Mouse (Mus musculus) midbrain, embryonic 11.5 days (tissue): ENCODE results near the gene Gm3402. TPM values are rescaled to one million over a fixed set of nuclear protein-coding genes. Genes with fewer than 3 reads are reported as not detected.
"Not testable (repeated sequence)": the region's sequence is repeated elsewhere in the genome, so short reads cannot be mapped to it uniquely, and the experiment has no call there.

Source experiments
- ATAC-seq: fragments of 200-750 bp; cut with Nextera tagmentation; 2 replicates; pipeline ENCODE4 v1.8.0; 2017; ENCODE audit warnings: moderate TSS enrichment, moderate library complexity; ENCODE audit not compliant: low FRiP score
- DNase-seq: peaks from one replicate; pipeline ENCODE4 v3.0.0; 2015; ENCODE audit warnings: low spot score; ENCODE audit errors: missing footprints
- H3K27ac ChIP-seq: fragments of 300-500 bp; sonication (generic); 2 replicates; pipeline ENCODE4 v1.5.1; 2014; ENCODE audit warnings: low read depth, low read length
- H3K27me3 ChIP-seq: fragments of 300-500 bp; sonication (generic); 2 replicates; pipeline ENCODE4 v1.6.1; 2014; ENCODE audit warnings: mild to moderate bottlenecking, low read length, moderate library complexity, mixed read lengths; ENCODE audit not compliant: control insufficient read depth, insufficient read depth
- H3K36me3 ChIP-seq: fragments of 300-500 bp; sonication (generic); 2 replicates; pipeline ENCODE4 v1.6.1; 2014; ENCODE audit warnings: mild to moderate bottlenecking, low read length, moderate library complexity, mixed read lengths; ENCODE audit not compliant: control insufficient read depth, insufficient read depth
- H3K4me1 ChIP-seq: fragments of 300-500 bp; sonication (generic); 2 replicates; pipeline ENCODE4 v1.6.1; 2014; ENCODE audit warnings: low read length; ENCODE audit not compliant: control insufficient read depth, insufficient read depth
- H3K4me2 ChIP-seq: fragments of 300-500 bp; sonication (generic); 2 replicates; pipeline ENCODE4 v1.6.1; 2014; ENCODE audit warnings: mild to moderate bottlenecking, moderate library complexity
- H3K4me3 ChIP-seq: fragments of 300-500 bp; sonication (generic); 2 replicates; pipeline ENCODE4 v1.5.1; 2014; ENCODE audit warnings: low read depth, low read length
- H3K9ac ChIP-seq: fragments of 300-500 bp; sonication (generic); 2 replicates; pipeline ENCODE4 v1.6.1; 2014; ENCODE audit warnings: low read length
- H3K9me3 ChIP-seq: fragments of 300-500 bp; sonication (generic); 2 replicates; pipeline ENCODE4 v1.6.1; 2016; ENCODE audit warnings: low read length; ENCODE audit not compliant: control insufficient read depth
- WGBS: fragments of 180-500 bp; shearing (Covaris S2); extraction: QIAGEN DNeasy Blood & Tissue Kit; methylation state at CpG from one replicate; pipeline ENCODE4 v1.1.7; 2014; 5-methylcytosine and 5-hydroxymethylcytosine counted together
- polyA plus RNA-seq: library from polyadenylated mRNA; unstranded; fragments of >200 nt; fragmentation: Nextera tagmentation; extraction: Ambion mirVana; gene quantifications from 2 replicates; pipeline ENCODE4 v1.2.1, GENCODE M21; 2014

Gm3402 gene
- polyA plus RNA-seq, 1 experiment from 2014 or later: not detected

DNA sequence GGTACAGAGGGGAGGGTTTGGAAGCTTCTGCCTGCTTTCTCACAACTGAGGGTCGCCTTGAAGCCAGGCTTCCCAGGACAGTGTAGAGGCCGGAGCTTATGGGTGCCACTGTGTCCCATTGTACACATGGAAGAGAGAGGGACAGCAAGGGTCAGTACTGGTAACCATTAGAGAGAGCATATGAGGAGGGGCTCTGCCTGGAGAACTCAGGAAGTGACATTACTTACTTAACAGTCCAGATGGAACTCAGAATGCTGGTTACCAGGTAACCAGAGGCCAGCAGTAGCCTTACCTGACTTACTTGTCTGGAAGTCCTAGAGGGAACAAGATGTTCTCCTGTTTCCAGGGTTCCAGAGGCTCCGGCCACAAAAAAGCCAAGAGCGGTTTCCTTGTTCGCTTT lies 22.9 kb upstream of the Gm3402 start, which contains the start of gene Gm6370:
Gm6370 (plus strand) TSS at position 301 of the 400 bp plus-strand sequence.
- WGBS: no CpG with 5 or more reads among the region's 5 CpGs
- not testable (repeated sequence) for ATAC-seq, H3K4me1 ChIP-seq, H3K9ac ChIP-seq, H3K27ac ChIP-seq, H3K4me3 ChIP-seq, H3K4me2 ChIP-seq, H3K9me3 ChIP-seq, H3K36me3 ChIP-seq, H3K27me3 ChIP-seq, DNase-seq

DNA sequence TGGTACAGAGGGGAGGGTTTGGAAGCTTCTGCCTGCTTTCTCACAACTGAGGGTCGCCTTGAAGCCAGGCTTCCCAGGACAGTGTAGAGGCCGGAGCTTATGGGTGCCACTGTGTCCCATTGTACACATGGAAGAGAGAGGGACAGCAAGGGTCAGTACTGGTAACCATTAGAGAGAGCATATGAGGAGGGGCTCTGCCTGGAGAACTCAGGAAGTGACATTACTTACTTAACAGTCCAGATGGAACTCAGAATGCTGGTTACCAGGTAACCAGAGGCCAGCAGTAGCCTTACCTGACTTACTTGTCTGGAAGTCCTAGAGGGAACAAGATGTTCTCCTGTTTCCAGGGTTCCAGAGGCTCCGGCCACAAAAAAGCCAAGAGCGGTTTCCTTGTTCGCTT lies 11.8 kb upstream of the Gm3402 start, which contains the start of gene 4930449I24Rik:
4930449I24Rik (plus strand) TSS at position 301 of the 400 bp plus-strand sequence.
- not testable (repeated sequence) for H3K4me1 ChIP-seq, H3K9ac ChIP-seq, H3K36me3 ChIP-seq, H3K27me3 ChIP-seq, DNase-seq, H3K4me2 ChIP-seq, H3K9me3 ChIP-seq, H3K4me3 ChIP-seq, ATAC-seq, H3K27ac ChIP-seq
- WGBS: no CpG with 5 or more reads among the region's 5 CpGs

DNA sequence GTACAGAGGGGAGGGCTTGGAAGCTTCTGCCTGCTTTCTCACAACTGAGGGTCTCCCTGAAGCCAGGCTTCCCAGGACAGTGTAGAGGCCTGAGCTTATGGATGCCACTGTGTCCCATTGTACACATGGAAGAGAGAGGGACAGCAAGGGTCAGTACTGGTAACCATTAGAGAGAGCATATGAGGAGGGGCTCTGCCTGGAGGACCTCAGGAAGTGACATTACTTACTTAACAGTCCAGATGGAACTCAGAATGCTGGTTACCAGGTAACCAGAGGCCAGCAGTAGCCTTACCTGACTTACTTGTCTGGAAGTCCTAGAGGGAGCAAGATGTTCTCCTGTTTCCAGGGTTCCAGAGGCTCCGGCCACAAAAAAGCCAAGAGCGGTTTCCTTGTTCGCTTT lies 11.6 kb downstream of the Gm3402 start, which contains the start of gene Gm3404:
Gm3404 (plus strand) TSS at position 301 of the 400 bp plus-strand sequence.
- not testable (repeated sequence) for H3K27me3 ChIP-seq, H3K4me2 ChIP-seq, DNase-seq, H3K9ac ChIP-seq, ATAC-seq, H3K9me3 ChIP-seq, H3K27ac ChIP-seq, H3K4me3 ChIP-seq, H3K36me3 ChIP-seq, H3K4me1 ChIP-seq
- WGBS: 93% methylated on average over 3 of the region's 3 CpGs

DNA sequence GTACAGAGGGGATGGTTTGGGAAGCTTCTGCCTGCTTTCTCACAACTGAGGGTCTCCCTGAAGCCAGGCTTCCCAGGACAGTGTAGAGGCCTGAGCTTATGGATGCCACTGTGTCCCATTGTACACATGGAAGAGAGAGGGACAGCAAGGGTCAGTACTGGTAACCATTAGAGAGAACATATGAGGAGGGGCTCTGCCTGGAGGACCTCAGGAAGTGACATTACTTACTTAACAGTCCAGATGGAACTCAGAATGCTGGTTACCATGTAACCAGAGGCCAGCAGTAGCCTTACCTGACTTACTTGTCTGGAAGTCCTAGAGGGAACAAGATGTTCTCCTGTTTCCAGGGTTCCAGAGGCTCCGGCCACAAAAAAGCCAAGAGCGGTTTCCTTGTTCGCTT lies 23.4 kb downstream of the Gm3402 start, which contains the start of gene Gm3409:
Gm3409 (plus strand) TSS at position 301 of the 400 bp plus-strand sequence.
- H3K4me2 ChIP-seq, H3K4me1 ChIP-seq, H3K27ac ChIP-seq, H3K9me3 ChIP-seq, ATAC-seq, H3K27me3 ChIP-seq, H3K4me3 ChIP-seq, DNase-seq, H3K36me3 ChIP-seq, H3K9ac ChIP-seq: not testable (repeated sequence)
- WGBS: 100% methylated on average over 2 of the region's 3 CpGs

DNA sequence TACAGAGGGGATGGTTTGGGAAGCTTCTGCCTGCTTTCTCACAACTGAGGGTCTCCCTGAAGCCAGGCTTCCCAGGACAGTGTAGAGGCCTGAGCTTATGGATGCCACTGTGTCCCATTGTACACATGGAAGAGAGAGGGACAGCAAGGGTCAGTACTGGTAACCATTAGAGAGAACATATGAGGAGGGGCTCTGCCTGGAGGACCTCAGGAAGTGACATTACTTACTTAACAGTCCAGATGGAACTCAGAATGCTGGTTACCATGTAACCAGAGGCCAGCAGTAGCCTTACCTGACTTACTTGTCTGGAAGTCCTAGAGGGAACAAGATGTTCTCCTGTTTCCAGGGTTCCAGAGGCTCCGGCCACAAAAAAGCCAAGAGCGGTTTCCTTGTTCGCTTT lies 41.9 kb downstream of the Gm3402 start, which contains the start of gene Gm3415:
Gm3415 (plus strand) TSS at position 301 of the 400 bp plus-strand sequence.
- H3K9ac ChIP-seq, H3K4me3 ChIP-seq, ATAC-seq, H3K36me3 ChIP-seq, H3K4me2 ChIP-seq, H3K9me3 ChIP-seq, DNase-seq, H3K27me3 ChIP-seq, H3K4me1 ChIP-seq, H3K27ac ChIP-seq: not testable (repeated sequence)
- no CpG with 5 or more reads among the region's 3 CpGs for WGBS

DNA sequence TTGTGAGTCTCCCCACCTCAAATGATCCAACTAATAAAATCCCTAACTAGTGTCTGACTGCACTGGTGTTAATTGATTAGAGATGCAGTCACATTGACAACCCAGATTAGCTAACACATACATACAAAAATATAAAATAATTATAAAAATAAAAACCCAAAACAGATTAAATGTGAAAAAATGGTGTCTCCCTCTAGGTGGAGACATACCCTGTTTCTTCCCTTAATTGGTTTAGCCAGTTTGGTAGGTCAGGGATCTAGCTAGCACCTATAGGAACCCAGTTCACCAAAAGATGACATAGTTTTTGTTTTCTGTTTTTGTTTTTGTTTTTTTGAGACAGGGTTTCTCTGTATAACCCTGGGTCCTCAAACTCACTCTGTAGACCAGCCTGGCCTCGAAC lies 50.3 kb downstream of the Gm3402 start:
- H3K9me3 ChIP-seq: no peaks in the 10 kb centered on the region
- H3K9ac ChIP-seq: no peak overlapping the region
- H3K36me3 ChIP-seq: no peaks in the 10 kb centered on the region
- H3K4me3 ChIP-seq: no peak overlapping the region
- H3K4me2 ChIP-seq: no peak overlapping the region
- no peaks in the 10 kb centered on the region for H3K4me1 ChIP-seq
- H3K27ac ChIP-seq: no peak overlapping the region
- H3K27me3 ChIP-seq: no peaks in the 10 kb centered on the region
- DNase-seq (no peak), ATAC-seq (no peak)
- 81% methylated on average over 1 of the region's 1 CpGs for WGBS

Other genes starting within 250 kb of the Gm3402 start
- 6.3 and 6.4 TPM in 2 replicates for gene Wasf3, start 129.1 kb upstream of the Gm3402 start, polyA plus RNA-seq
- gene Gm6408, start 32.2 kb upstream of the Gm3402 start, polyA plus RNA-seq: not detected in 2 replicates
- not detected in 2 replicates for gene Gm6370, start 22.8 kb upstream of the Gm3402 start, polyA plus RNA-seq
- not detected in 2 replicates for gene 4930449I24Rik, start 11.7 kb upstream of the Gm3402 start, polyA plus RNA-seq
- not detected in 2 replicates for gene Gm3404, start 11.7 kb downstream of the Gm3402 start, polyA plus RNA-seq
- gene Gm3409, start 23.5 kb downstream of the Gm3402 start, polyA plus RNA-seq: not detected in 2 replicates
- not detected in 2 replicates for gene Gm3415, start 42.0 kb downstream of the Gm3402 start, polyA plus RNA-seq
- gene Gpr12, start 71.1 kb downstream of the Gm3402 start, polyA plus RNA-seq: 0.36 and 0.39 TPM in 2 replicates